Mouse (Mus musculus) liver, embryonic 14.5 days (tissue): Measurements from ENCODE around the gene Mmachc. TPM values are rescaled to one million over a fixed set of nuclear protein-coding genes. Genes with fewer than 3 reads are reported as not detected.
A peak's percentile ranks its signal among the peaks of the same experiment; 100 is the strongest.

Experiments used
- ATAC-seq: fragments of 200-750 bp; cut with Nextera tagmentation; 2 replicates; pipeline ENCODE4 v1.8.0; 2017; ENCODE audit warnings: moderate number of reproducible peaks, mild to moderate bottlenecking, moderate library complexity; ENCODE audit not compliant: insufficient read depth
- DNase-seq, 3 experiments: peaks; one replicate each; pipeline ENCODE4 v3.0.0-alpha.2; 2012 to 2013; ENCODE audit warnings: low read depth in 3 of 3, low spot score in 3 of 3
- H3K27ac ChIP-seq: fragments of 300-500 bp; sonication (generic); 2 replicates; pipeline ENCODE4 v1.5.1; 2014; ENCODE audit warnings: moderate library complexity, mild to moderate bottlenecking, control low read depth, inconsistent platforms
- H3K27me3 ChIP-seq: fragments of 300-500 bp; sonication (generic); 2 replicates; pipeline ENCODE4 v1.6.1; 2014; ENCODE audit warnings: mild to moderate bottlenecking, low read length, moderate library complexity; ENCODE audit not compliant: control insufficient read depth, insufficient read depth
- H3K36me3 ChIP-seq: fragments of 300-500 bp; sonication (generic); replicated peaks from 2 replicates; pipeline ENCODE4 v1.6.1; 2014; ENCODE audit warnings: low read depth; ENCODE audit not compliant: control insufficient read depth, insufficient read depth
- H3K4me1 ChIP-seq, 2 experiments: fragments of 200-500 bp in 1 of 2; fragments of 300-500 bp in 1 of 2; sonication (generic) in 1 of 2; replicated peaks; 2 replicates each; pipeline ENCODE4 v1.6.1; 2012 to 2014; ENCODE audit warnings: antibody characterized with exemption in 1 of 2, inconsistent platforms in 1 of 2, low read length in 1 of 2; ENCODE audit not compliant: control insufficient read depth in 2 of 2, insufficient read depth in 2 of 2
- H3K4me2 ChIP-seq: fragments of 300-500 bp; sonication (generic); 2 replicates; pipeline ENCODE4 v1.6.1; 2014; ENCODE audit warnings: low read depth, mild to moderate bottlenecking, control low read depth, moderate library complexity
- H3K4me3 ChIP-seq, 2 experiments: fragments of 200-500 bp in 1 of 2; fragments of 300-500 bp in 1 of 2; sonication (generic) in 1 of 2; 2 replicates each; pipeline ENCODE4 v1.5.1; 2012 to 2014; ENCODE audit warnings: low read depth in 2 of 2, low read length in 2 of 2, mild to moderate bottlenecking in 2 of 2, control low read depth in 1 of 2, inconsistent platforms in 1 of 2, moderate library complexity in 1 of 2; ENCODE audit not compliant: insufficient read depth in 1 of 2
- H3K9ac ChIP-seq: fragments of 300-500 bp; sonication (generic); replicated peaks from 2 replicates; pipeline ENCODE4 v1.6.1; 2014; ENCODE audit warnings: mild to moderate bottlenecking, control low read depth, moderate library complexity
- H3K9me3 ChIP-seq: fragments of 300-500 bp; sonication (generic); 2 replicates; pipeline ENCODE4 v1.6.1; 2016; ENCODE audit warnings: low read length, mixed read lengths; ENCODE audit not compliant: control insufficient read depth
- CTCF ChIP-seq: IDR thresholded peaks from 2 replicates; pipeline ENCODE4 v1.5.1; 2016; ENCODE audit warnings: antibody characterized with exemption, low read depth, control low read depth
- EP300 ChIP-seq: IDR thresholded peaks from 2 replicates; pipeline ENCODE4 v1.6.1; 2016; ENCODE audit warnings: antibody characterized with exemption, low read depth
- WGBS: fragments of 180-500 bp; shearing (Covaris S2); extraction: QIAGEN DNeasy Blood & Tissue Kit; methylation state at CpG from one replicate; pipeline ENCODE4 v1.1.7; 2014; ENCODE audit not compliant: insufficient replicate concordance; 5-methylcytosine and 5-hydroxymethylcytosine counted together
- polyA plus RNA-seq, 2 experiments: library from polyadenylated mRNA; depleted of rRNA in 1 of 2; stranded (reverse) in 1 of 2; unstranded in 1 of 2; fragments of >200 nt; fragmentation: Nextera tagmentation in 1 of 2; extraction: Ambion mirVana in 1 of 2; gene quantifications; 2 replicates each; pipeline versions ENCODE4 v1.2.1 to v1.2.3; 2012 to 2014

Gene Mmachc
- 7.0 and 8.5 TPM in 2 replicates for polyA plus RNA-seq (2012; rRNA removed)
- 4.1 and 5.9 TPM in 2 replicates for polyA plus RNA-seq (2014; fragmentation: Nextera tagmentation; extraction: Ambion mirVana)

DNA sequence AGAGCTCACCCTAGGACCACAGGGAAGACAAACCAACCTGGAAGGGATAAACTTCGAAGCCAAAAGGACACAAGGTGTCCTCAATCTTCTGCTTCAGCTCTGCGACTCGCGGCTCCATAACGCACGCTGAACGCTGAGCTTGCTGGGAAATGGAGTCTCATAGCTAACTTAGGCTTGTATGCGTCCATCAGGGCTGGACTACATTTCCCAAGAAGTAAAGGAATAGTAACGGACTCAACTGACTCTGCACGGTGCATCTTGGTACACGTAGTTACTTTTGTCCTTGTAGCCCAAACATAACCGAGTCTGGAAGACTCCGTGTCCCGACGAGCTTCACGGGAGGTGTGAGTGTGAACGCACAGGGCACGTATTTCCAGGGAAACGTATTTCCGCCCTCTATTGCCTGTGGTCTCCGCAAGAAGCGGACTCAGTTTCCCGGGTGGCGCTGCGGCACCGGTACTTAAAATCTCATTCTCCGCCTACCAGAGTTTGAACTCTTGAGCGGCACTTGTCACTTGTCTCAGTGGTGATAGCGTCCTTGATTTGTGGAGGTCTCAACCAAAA lies at the start of gene Mmachc, which contains the start of gene Ccdc163:
Mmachc (minus strand) TSS at position 206 of the 564 bp plus-strand sequence.
Ccdc163 (plus strand) TSS at position 309 of the 564 bp plus-strand sequence.
- under 1% methylated on average over 29 of the region's 29 CpGs for WGBS
- H3K9ac ChIP-seq = peak within 1 kb of the TSS; percentile 71
- no peaks in the 10 kb centered on the region; the same call in 1 of the 2 replicates for H3K36me3 ChIP-seq
- no peaks in the 10 kb centered on the region for H3K9me3 ChIP-seq
- peak within 1 kb of the TSS; percentile 7 for H3K27ac ChIP-seq
- peaks cover 5 to 6% of the 10 kb centered on the region in 2 experiments; a peak in 3 of 4 replicates for H3K4me1 ChIP-seq
- peak within 1 kb of the TSS; percentile 70 to 94 for H3K4me3 ChIP-seq
- no peaks in the 10 kb centered on the region for H3K27me3 ChIP-seq
- H3K4me2 ChIP-seq = peak within 1 kb of the TSS; percentile 84
- DNase-seq = peak; percentile 89 to 96 (median 93)
- peak; percentile 58 for TF ChIP-seq EP300
- peak; percentile 37; the same call in 1 of the 2 replicates for TF ChIP-seq CTCF
- ATAC-seq = peak; percentile 96

- WGBS = 75% methylated on average over 2 of the region's 2 CpGs
- Histone ChIP-seq H3K36me3 (no peaks in the 10 kb centered on the region), H3K27ac (no peak overlapping the region), H3K9ac (no peak overlapping the region), H3K4me2 (no peak overlapping the region), H3K27me3 (no peaks in the 10 kb centered on the region), H3K4me1 (no peaks in the 10 kb centered on the region), H3K4me3 (no peak overlapping the region), H3K9me3 (no peaks in the 10 kb centered on the region)
- ATAC-seq (no peak), DNase-seq (no peak)
- no peak for TF ChIP-seq CTCF
- no peak for TF ChIP-seq EP300
Observed at GRCm38 (mm10) chr4:116749750-116750149, 41.5 kb upstream of the Mmachc start.

- Histone ChIP-seq H3K9ac (no peak overlapping the region), H3K27me3 (no peaks in the 10 kb centered on the region), H3K27ac (no peak overlapping the region), H3K9me3 (no peaks in the 10 kb centered on the region), H3K4me2 (no peak overlapping the region), H3K4me3 (no peak overlapping the region), H3K4me1 (no peaks in the 10 kb centered on the region), H3K36me3 (no peaks in the 10 kb centered on the region)
- no peak for DNase-seq
- no peak for ATAC-seq
- no peak for TF ChIP-seq CTCF
- TF ChIP-seq EP300 = no peak
- WGBS = 29% methylated on average over 9 of the region's 9 CpGs
Observed at GRCm38 (mm10) chr4:116738972-116739751, 31.0 kb upstream of the Mmachc start.

- no peaks in the 10 kb centered on the region for H3K4me1 ChIP-seq
- no peaks in the 10 kb centered on the region for H3K27me3 ChIP-seq
- H3K27ac ChIP-seq = no peak overlapping the region
- no peaks in the 10 kb centered on the region for H3K36me3 ChIP-seq
- H3K4me2 ChIP-seq = no peak overlapping the region
- TF ChIP-seq EP300 (no peak), CTCF (no peak)
- ATAC-seq (no peak), DNase-seq (no peak)
- no peaks in the 10 kb centered on the region for H3K9me3 ChIP-seq
- WGBS = 48% methylated on average over 2 of the region's 2 CpGs
- no peak overlapping the region for H3K9ac ChIP-seq
- no peak overlapping the region for H3K4me3 ChIP-seq
Observed at GRCm38 (mm10) chr4:116734996-116735395, 26.8 kb upstream of the Mmachc start.

DNA sequence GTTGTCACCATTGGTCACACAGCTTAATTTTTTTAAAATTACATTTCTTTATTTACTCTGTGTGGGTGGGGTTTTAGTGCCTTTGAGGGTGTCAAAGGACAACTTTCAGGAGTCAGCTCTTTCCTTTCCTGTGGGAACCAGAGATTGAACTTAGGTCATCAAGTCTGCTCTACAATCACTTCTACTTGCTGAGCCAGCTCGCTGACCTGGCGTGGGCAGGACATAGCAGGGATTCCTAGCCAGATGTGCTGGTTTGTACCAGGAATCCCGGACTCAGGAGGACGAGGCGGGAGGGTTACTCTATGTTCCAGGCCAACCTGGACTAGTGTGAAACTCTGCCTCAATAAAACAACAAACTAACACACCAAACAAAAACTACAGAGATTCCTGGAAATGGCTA lies 24.1 kb upstream of the Mmachc start:
- TF ChIP-seq EP300 (no peak), CTCF (no peak)
- Histone ChIP-seq H3K27ac (no peak overlapping the region), H3K27me3 (no peaks in the 10 kb centered on the region), H3K9ac (no peak overlapping the region), H3K4me1 (peaks cover 0 to 3% of the 10 kb centered on the region in 2 experiments; a peak in 1 of 4 replicates), H3K9me3 (no peaks in the 10 kb centered on the region), H3K4me3 (no peak overlapping the region), H3K36me3 (no peaks in the 10 kb centered on the region), H3K4me2 (no peak overlapping the region)
- DNase-seq = no peak
- 65% methylated on average over 5 of the region's 5 CpGs for WGBS
- no peak for ATAC-seq
